Comparison of ENCODE assay signal across 8 mouse cellular contexts in genomic region chr15:99771601-99772276, GRCm38 (mm10). TPM values are rescaled to one million over a fixed set of nuclear protein-coding genes. Genes with fewer than 3 reads are reported as not detected.
DNase-seq lines count a peak whose midpoint lies in the region; ATAC-seq and TF ChIP-seq lines count a peak whose summit lies in the region.

No protein-coding gene starts in this region.

- no peaks in the 10 kb centered on the region for H3K27me3 ChIP-seq in lung, embryonic 14.5 days (ENCODE audit: insufficient read depth, low read length)
- no peaks in the 10 kb centered on the region for H3K27me3 ChIP-seq in heart, embryonic 15.5 days
- no peaks in the 10 kb centered on the region for H3K27me3 ChIP-seq in midbrain, embryonic 15.5 days (replicated peaks)

- H3K27ac ChIP-seq in lung, embryonic 14.5 days (ENCODE audit: low read depth), result peak overlapping the region; percentile 92
- H3K27ac ChIP-seq in heart, embryonic 15.5 days, result peak overlapping the region; percentile 86
- peak overlapping the region; percentile 87 for H3K27ac ChIP-seq in midbrain, embryonic 15.5 days

- peak overlapping the region; percentile 83 for H3K4me3 ChIP-seq in lung, embryonic 14.5 days (ENCODE audit: low read depth, low read length)
- H3K4me3 ChIP-seq in heart, embryonic 15.5 days, result peak overlapping the region; percentile 85
- H3K4me3 ChIP-seq in midbrain, embryonic 15.5 days, result peak overlapping the region; percentile 64

- intact Hi-C loops in left cerebral cortex, postnatal 36 days (cut with DNase I), result loop anchor here (5.0 kb wide), 2 partner anchors 44 to 64 kb away; partner anchors contain the start of genes Cox14 and Gm17349

- under 1% methylated on average over 55 of the region's 59 CpGs for WGBS in lung, embryonic 14.5 days
- under 1% methylated on average over 59 of the region's 59 CpGs for WGBS in heart, embryonic 15.5 days
- under 1% methylated on average over 57 of the region's 59 CpGs for WGBS in midbrain, embryonic 15.5 days

- peak; percentile 76 for ATAC-seq in lung, embryonic 14.5 days (ENCODE audit: insufficient read depth)
- peak; percentile 79 for ATAC-seq in heart, embryonic 15.5 days (replicated peaks; ENCODE audit: insufficient number of reproducible peaks, insufficient read depth, low FRiP score, low read depth)
- ATAC-seq in midbrain, embryonic 15.5 days (replicated peaks), result peak; percentile 85

- H3K36me3 ChIP-seq in lung, embryonic 14.5 days (ENCODE audit: insufficient read depth), result no peaks in the 10 kb centered on the region; the same call in 1 of the 2 replicates
- no peaks in the 10 kb centered on the region for H3K36me3 ChIP-seq in heart, embryonic 15.5 days
- no peaks in the 10 kb centered on the region for H3K36me3 ChIP-seq in midbrain, embryonic 15.5 days (replicated peaks)

- no peaks in the 10 kb centered on the region for H3K4me1 ChIP-seq in lung, embryonic 14.5 days (ENCODE audit: insufficient read depth)
- H3K4me1 ChIP-seq in heart, embryonic 15.5 days (replicated peaks), result peaks cover 12% of the 10 kb centered on the region
- peaks cover 16% of the 10 kb centered on the region for H3K4me1 ChIP-seq in midbrain, embryonic 15.5 days

- H3K4me2 ChIP-seq in lung, embryonic 14.5 days, result peak overlapping the region; percentile 87
- peak overlapping the region; percentile 91 for H3K4me2 ChIP-seq in heart, embryonic 15.5 days
- peak overlapping the region; percentile 71 for H3K4me2 ChIP-seq in midbrain, embryonic 15.5 days

- peak; percentile 64 for DNase-seq in lung, embryonic 14.5 days
- DNase-seq in lung, postnatal 14 days, result no peak
- peak; percentile 63 for DNase-seq in MN1 (ENCODE audit: low spot score)
- peak; percentile 59 for DNase-seq in embryo, embryonic 9.5 days (ENCODE audit: extremely low spot score)
- DNase-seq in left cerebral cortex, postnatal 36 days (ENCODE audit: low spot score in 2 of 2), result peak; percentile 60 to 71
- no peak for DNase-seq in ovary, postnatal 10 days (ENCODE audit: low spot score)

- H3K9me3 ChIP-seq in lung, embryonic 14.5 days (ENCODE audit: low read depth, low read length), result no peaks in the 10 kb centered on the region
- no peaks in the 10 kb centered on the region for H3K9me3 ChIP-seq in heart, embryonic 15.5 days (replicated peaks)
- H3K9me3 ChIP-seq in midbrain, embryonic 15.5 days, result no peaks in the 10 kb centered on the region

- peak overlapping the region; percentile 90 for H3K9ac ChIP-seq in lung, embryonic 14.5 days
- H3K9ac ChIP-seq in heart, embryonic 15.5 days, result peak overlapping the region; percentile 79
- peak overlapping the region; percentile 70 for H3K9ac ChIP-seq in midbrain, embryonic 15.5 days

- TF ChIP-seq CTCF in lung, embryonic 14.5 days (IDR thresholded peaks at IDR 0.05; ENCODE audit: low read depth), result no peak

RNA-seq across cellular contexts. Expression of gene Cers5, which starts 0.9 kb away (rescaled TPM):
- polyA plus RNA-seq in lung, embryonic 14.5 days (2014; fragmentation: Nextera tagmentation; extraction: Ambion mirVana), result 76.6 and 78.8 TPM in 2 replicates
- polyA plus RNA-seq in heart, embryonic 15.5 days (2015; fragmentation: Nextera tagmentation; extraction: Ambion mirVana), result 47.6 and 51.1 TPM in 2 replicates
- 10 to 100 TPM; 32.3 to 42.2 TPM for total RNA-seq in left cerebral cortex, postnatal 36 days (2021)
- polyA plus RNA-seq in midbrain, embryonic 15.5 days (2015; fragmentation: Nextera tagmentation; extraction: Ambion mirVana), result 77.3 and 79.9 TPM in 2 replicates

RNA-seq across cellular contexts. Expression of gene Cox14, which starts 46.3 kb away (rescaled TPM):
- 135 and 145 TPM in 2 replicates for polyA plus RNA-seq in lung, embryonic 14.5 days (2014; fragmentation: Nextera tagmentation; extraction: Ambion mirVana)
- polyA plus RNA-seq in heart, embryonic 15.5 days (2015; fragmentation: Nextera tagmentation; extraction: Ambion mirVana), result 185 and 187 TPM in 2 replicates
- 100 to 1,000 TPM; 112 to 121 TPM for total RNA-seq in left cerebral cortex, postnatal 36 days (2021)
- 150 and 157 TPM in 2 replicates for polyA plus RNA-seq in midbrain, embryonic 15.5 days (2015; fragmentation: Nextera tagmentation; extraction: Ambion mirVana)

RNA-seq across cellular contexts. Expression of gene Gpd1, which starts 54.4 kb away (rescaled TPM):
- polyA plus RNA-seq in lung, embryonic 14.5 days (2014; fragmentation: Nextera tagmentation; extraction: Ambion mirVana), result 0.31 and 0.58 TPM in 2 replicates
- 1.6 and 2.2 TPM in 2 replicates for polyA plus RNA-seq in heart, embryonic 15.5 days (2015; fragmentation: Nextera tagmentation; extraction: Ambion mirVana)
- total RNA-seq in left cerebral cortex, postnatal 36 days (2021), result 100 to 1,000 TPM in 1 of 2 experiments, 10 to 100 TPM in 1; 89.9 to 104 TPM
- polyA plus RNA-seq in midbrain, embryonic 15.5 days (2015; fragmentation: Nextera tagmentation; extraction: Ambion mirVana), result 1.5 and 1.8 TPM in 2 replicates

Comparison
In these comparisons a context has a peak if more than half of its experiments do, and no peak if none do; other contexts are left out.
1. DNase-seq: peak in lung, embryonic 14.5 days (single experiment), MN1 (single experiment), embryo, embryonic 9.5 days (single experiment) and left cerebral cortex, postnatal 36 days (2 of 2); none in lung, postnatal 14 days (single experiment) and ovary, postnatal 10 days (single experiment).
2. Peak in every context shown above with its lines, with median percentiles within 50 percentile points of each other: ATAC-seq, H3K27ac ChIP-seq, H3K4me2 ChIP-seq, H3K4me3 ChIP-seq and H3K9ac ChIP-seq.